Mouse (Mus musculus): ENCODE data around the gene Mark3.

- TF ChIP-seq POLR2A (IDR thresholded peaks at IDR 0.05; ENCODE audit: control insufficient read depth in 1 of 2, insufficient read depth in 1 of 2, low read depth in 1 of 2, low read length in 2 of 2, poor library complexity in 1 of 2) (peak; percentile 4 to 75; a peak in 2 of 4 replicates), CTCF (IDR thresholded peaks at IDR 0.05 in 2 of 3, conservative IDR thresholded peaks at IDR 0.05 in 1 of 3; ENCODE audit: control insufficient read depth in 1 of 3, insufficient read depth in 1 of 3, low read depth in 2 of 3, low read length in 3 of 3, poor library complexity in 1 of 3, severe bottlenecking in 1 of 3) (peak; percentile 84 to 98 (median 97)), JUND (IDR thresholded peaks at IDR 0.05; ENCODE audit: low read depth, low read length) (no peak), MAX (IDR thresholded peaks at IDR 0.05; ENCODE audit: low read length) (no peak), ELF1 (IDR thresholded peaks at IDR 0.05; ENCODE audit: low read depth, low read length) (0 out of 2 replicates have a peak, but pooled peaks have one; percentile 29), TCF12 (IDR thresholded peaks at IDR 0.05; ENCODE audit: low read depth, low read length) (no peak; the same call in 1 of the 2 replicates), USF2 (IDR thresholded peaks at IDR 0.05; ENCODE audit: borderline replicate concordance in 1 of 2, insufficient read depth in 1 of 2, low read depth in 1 of 2, low read length in 2 of 2) (no peak), NRF1 (IDR thresholded peaks at IDR 0.05; ENCODE audit: insufficient read depth, low read depth, low read length, poor library complexity, severe bottlenecking) (no peak)
Measured at GRCm38 (mm10) chr12:111668457-111668912, 94.2 kb downstream of the Mark3 start.
